Mouse (Mus musculus): ENCODE data around the gene Srp68. TPM values are rescaled to one million over a fixed set of nuclear protein-coding genes. Genes with fewer than 3 reads are reported as not detected.

Srp68 gene
- total RNA-seq, 4 experiments from 2014 or later, result 75.4 to 88.7 (median 83.0) TPM

- DNase-seq, result no peak
Measured at GRCm38 (mm10) chr11:116245616-116246015, 28.4 kb downstream of the Srp68 start.

GRCm38 (mm10) chr11:116244580-116244979, 29.4 kb downstream of the Srp68 start:
- no peak for DNase-seq

DNA sequence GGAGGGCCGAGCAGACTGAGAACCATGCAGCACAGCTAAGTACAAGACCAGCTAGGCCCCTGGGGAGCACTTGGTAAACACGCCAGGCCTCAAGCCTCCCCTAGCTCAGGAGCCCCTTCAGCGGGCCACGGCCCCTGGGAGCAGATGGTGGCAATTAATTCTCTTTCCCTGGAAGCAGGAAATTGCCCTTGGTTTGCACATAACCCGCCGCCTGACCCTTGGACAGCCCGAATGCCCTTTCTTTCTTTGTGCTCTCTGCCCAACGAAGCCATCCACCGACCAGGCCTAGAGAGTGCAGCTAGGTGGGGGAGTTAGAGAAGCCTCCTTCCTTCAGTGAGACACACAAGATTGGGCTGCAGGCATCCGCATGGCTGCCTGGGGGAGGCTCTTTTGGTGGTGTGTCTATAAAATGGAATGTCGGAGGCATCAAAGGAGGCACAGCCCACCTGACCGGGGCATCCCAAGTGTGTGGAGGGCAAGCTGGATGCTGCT, 32.2 kb downstream of the Srp68 start:
- DNase-seq, result no peak

DNA sequence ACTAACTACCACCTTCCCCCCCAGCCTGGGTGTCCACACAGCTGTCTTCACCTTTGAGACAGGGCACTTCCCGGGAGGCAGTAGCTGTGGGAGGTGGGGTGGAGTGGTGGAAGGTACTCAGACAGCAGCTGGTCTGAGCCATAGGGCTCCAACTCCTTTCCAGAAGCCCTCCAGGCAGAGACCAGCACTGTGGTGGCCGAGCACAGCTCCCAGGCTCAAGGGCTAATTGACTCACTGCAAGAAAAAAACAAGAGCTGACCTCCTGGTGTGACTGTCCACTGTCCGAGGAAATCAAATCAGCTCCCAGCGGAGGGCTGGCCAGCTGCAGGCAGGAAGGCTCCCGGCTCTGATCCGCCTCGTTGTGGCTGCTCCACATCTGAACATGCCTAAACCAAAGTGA, 34.2 kb downstream of the Srp68 start:
- DNase-seq, result no peak

GRCm38 (mm10) chr11:116237742-116238395, 36.1 kb downstream of the Srp68 start, which contains the start of gene Evpl:
Evpl (minus strand) TSS chr11:116238077.
- DNase-seq, result no peak

GRCm38 (mm10) chr11:116234901-116235300, 39.1 kb downstream of the Srp68 start:
- DNase-seq, result no peak

GRCm38 (mm10) chr11:116232427-116232826, 41.6 kb downstream of the Srp68 start:
- DNase-seq, result no peak

- DNase-seq, result no peak
Measured at GRCm38 (mm10) chr11:116228699-116229098, 45.3 kb downstream of the Srp68 start.

DNA sequence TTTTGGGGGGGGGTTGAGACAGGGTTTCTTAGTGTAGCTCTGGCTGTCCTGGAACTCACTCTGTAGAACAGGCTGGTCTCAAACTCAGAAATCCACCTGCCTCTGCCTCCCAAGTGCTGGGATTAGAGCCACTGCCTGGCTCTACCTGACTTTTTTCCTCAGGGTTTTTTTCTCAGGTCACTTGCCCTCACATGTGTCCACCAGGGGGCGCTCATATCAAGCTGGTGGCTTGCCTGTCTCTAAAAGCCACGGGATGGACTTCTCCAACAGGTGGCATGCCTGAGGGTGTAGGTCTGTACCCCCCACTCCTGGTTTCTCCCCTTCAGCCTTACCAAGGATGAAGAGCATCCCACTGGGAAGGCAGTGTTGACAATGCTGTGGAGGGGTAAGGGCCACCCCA, 47.6 kb downstream of the Srp68 start:
- no peak for DNase-seq

- DNase-seq, result no peak
Measured at GRCm38 (mm10) chr11:116222740-116223059, 51.3 kb downstream of the Srp68 start.

- no peak for DNase-seq
Measured at GRCm38 (mm10) chr11:116221931-116222739, 51.9 kb downstream of the Srp68 start.

GRCm38 (mm10) chr11:116219885-116220284, 54.1 kb downstream of the Srp68 start:
- peak; percentile 59 for DNase-seq

DNA sequence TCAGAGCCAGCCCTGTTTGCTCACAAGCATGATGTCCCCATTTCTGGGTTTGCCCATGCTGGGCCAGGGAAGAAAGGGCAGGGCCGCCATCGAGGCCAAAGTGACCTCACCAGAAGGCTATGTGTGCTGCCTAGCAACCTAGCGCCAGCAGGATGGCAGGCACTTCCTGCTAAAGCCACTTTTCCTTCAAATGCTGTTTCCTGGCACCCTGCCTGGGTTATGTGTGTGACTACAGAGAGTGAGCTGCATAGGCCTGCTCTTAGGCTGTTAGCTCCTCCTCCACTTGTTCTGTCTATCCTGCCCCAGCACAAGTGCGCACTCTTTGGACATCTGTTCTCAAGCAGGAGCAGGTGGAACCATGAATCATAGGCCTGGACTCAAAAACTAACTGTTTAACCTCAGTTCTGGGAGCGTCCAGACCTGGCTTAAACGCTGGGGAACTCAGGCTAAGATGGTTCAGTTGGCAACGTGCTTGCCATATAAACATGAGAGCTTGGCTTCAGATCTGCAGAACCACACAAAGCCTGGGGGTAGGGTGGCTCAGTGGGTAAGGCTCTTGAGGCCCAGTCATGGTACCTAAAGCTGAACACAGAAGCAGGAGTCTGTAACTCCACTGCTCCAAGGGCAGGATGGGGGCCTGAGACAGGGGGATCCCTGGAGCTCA, 55.1 kb downstream of the Srp68 start:
- DNase-seq, result peak; percentile 98

DNA sequence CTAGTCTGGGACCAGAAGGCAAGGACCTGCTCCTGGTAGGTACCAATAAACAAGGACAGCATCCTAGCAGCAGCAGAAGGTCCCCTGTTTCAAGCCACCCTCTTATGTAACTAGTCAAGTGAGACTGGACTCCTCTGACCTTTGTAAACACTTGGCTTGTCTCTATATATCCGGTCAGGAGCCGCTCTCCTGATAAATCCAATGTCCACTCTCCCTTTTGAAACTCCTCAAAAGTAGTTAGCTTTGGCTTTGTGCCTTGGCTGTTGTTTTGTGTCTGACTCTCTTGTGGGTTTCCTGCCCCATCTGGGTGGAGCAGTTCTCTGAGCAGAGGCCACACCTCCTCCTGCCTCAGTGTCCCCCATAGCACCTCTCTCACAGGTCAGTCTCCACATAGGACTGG, 55.8 kb downstream of the Srp68 start:
- no peak for DNase-seq

GRCm38 (mm10) chr11:116216549-116216948, 57.5 kb downstream of the Srp68 start:
- no peak for DNase-seq

- DNase-seq, result no peak
Measured at GRCm38 (mm10) chr11:116215991-116216390, 58.0 kb downstream of the Srp68 start.

DNA sequence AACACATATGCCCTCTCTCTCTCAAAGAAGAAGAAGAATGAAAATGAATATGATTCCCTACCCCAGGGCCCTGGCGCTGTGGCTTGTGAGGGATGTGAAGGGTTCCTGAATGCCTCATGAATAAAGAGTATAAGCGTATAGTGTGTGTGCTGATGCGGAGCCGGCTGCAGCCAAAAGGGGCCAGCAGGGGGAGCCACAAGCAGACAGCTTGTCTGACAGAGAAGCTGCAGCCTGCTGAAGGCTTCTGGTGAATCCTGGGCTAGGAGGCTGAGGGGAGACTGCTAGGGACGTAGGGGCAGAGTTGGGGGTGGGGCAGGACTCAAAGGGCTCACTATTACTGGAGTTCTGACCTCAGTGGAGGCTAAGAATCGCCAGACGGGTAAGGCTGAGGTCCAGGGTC, 58.8 kb downstream of the Srp68 start:
- no peak for DNase-seq

DNA sequence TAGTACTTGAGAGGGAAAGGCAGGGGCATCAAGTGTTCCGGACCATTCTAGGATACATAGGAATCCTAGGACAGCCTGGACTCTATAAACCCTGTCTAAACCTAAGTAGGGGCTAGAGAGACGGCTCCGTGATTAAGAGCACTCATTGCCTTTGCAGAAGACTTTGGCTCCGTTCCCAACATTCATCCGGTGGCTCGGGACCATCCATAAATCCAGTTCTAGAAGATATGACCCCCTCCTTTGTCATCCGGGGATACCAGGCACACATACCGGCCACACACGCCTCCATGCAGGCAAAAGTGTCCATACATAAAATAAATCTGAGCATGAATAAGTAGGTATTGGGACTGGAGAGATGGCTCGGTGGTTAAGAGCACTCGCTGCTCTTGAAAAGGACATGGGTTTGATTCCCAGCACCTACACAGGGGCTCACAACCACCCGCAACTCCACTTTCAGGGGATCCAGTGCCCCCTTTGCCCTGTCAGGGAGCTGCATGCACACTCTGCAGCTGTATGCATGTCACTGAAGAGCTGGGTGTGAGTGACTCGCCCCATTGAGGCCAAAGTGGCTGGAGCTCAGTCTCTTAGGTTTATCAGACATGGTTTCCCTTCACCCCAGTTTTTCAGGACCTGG, 60.0 kb downstream of the Srp68 start:
- no peak for DNase-seq

DNA sequence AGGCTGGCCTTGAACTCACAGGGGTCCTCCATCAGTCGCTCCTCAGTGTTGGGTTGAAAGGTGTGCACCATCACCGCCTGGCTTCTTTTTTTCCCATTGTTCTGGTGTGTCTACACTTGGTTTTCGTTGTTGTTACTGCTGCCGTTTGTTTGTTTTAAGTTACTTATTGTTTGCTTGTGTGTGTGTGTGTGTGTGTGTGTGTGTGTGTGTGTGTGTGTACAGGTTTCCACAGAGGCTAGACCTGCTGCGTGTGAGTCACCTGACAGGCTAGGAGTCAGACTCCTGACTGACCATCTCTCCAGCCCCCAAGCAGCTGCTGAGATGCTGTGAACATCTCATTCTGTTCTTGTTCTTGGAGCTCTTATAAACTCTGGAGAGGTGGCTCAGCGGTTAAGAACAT, 61.2 kb downstream of the Srp68 start:
- no peak for DNase-seq

GRCm38 (mm10) chr11:116210696-116211095, 63.3 kb downstream of the Srp68 start:
- no peak for DNase-seq

DNA sequence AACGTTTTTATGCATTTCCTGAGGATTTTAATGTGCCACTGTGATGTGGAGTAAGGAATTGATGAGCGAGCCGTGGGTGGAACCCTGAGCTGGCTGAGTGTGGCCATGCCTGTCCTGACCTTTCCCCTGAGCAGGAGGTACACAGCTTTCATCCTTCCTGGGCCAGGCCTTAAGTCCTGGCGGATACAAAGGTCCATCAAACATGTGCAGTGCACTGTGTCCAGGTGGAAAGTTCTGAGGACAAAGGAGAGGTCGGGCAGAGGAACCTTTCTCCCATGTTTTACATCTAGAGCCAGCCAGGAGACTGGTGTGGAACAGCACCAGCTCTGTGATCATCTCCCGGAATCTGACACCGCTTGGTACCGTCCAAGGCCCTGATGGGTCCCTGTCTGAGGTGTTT, 64.8 kb downstream of the Srp68 start:
- DNase-seq, result no peak

DNA sequence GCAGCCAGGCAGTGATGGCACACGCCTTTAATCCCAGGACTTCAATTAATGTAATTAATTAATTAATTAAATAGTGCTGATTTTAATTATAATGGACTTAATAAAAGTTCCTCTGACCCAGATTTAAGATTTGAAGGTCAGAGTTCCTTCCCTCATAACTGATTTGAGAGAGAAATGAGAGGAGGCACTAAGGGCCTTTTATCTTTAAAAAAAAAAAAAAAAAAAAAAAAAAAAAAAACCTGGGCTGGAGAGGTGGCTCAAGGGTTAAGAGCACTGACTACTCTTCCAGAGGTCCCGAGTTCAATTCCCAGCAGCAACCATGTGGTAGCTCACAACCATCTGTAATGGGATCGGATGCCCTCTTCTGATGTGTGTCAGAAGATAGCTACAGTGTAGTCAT, 65.4 kb downstream of the Srp68 start:
- DNase-seq, result no peak

- DNase-seq, result no peak
Measured at GRCm38 (mm10) chr11:116206678-116207077, 67.3 kb downstream of the Srp68 start.
